Mouse (Mus musculus): Measurements from ENCODE around the gene Thada. TPM values are rescaled to one million over a fixed set of nuclear protein-coding genes. Genes with fewer than 3 reads are reported as not detected.
"Not testable (repeated sequence)": the region's sequence is repeated elsewhere in the genome, so short reads cannot be mapped to it uniquely, and the experiment has no call there.

Thada gene
- total RNA-seq, 2 experiments from 2014 or later, result 7.5 to 8.7 TPM

- DNase-seq, result no peak
Measured at GRCm38 (mm10) chr17:84217696-84218095, 248.3 kb downstream of the Thada start.

DNA sequence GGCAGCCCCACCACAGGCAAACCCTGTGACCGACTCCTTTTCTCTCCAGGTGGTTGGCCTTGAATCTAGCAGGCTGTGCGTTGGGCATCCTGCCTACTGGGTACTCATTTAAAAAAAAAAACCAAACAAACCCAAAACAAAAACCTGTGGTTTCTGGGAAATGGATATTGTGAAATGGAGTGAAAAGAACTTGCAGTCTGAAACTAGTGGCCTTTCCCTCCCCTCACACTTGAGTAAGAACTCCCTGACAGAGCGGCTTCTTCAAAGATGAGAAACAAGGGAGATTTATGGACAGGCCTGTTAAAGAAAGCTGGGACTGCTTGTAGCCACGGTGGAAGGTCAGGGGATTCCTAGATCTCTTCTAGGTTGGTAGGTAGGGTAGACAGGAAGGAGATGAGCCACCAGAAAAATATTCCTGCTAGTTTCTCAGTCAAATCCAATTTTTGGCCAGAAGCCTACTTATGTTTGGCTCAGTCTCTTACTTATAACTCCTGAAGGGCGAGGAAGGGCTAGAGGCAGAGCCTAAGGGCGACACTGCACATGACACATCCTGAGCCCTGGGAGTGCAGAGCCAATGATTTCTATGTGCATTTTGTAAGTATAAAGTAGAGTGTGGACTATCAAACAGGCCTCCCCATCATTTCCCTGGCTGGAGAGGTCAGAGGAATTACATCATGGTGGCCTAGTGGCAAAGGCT is 250.6 kb downstream of the Thada start:
- DNase-seq, result no peak

- DNase-seq, result no peak
Measured at GRCm38 (mm10) chr17:84213464-84213863, 252.5 kb downstream of the Thada start.

- no peak for DNase-seq
Measured at GRCm38 (mm10) chr17:84207611-84208010, 258.4 kb downstream of the Thada start.

DNA sequence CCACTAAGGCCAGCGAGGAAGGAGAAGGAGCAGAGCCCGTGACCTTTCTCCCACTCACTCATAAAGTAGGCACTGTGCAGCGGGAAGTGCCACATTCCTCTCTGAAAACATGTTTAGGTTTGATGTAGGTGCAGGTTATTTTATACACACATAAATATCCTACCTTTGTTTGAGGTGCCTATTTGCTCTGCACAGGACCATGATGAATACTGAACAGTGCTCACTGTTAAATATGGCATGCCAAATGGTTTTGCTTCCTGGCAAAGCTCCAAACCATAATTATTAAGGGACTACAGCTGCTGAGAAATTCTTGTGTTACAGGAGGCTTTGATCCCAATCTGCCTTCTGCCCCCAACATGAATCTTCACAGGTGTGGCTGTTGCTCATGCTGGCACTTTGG is 259.8 kb downstream of the Thada start:
- no peak for DNase-seq

GRCm38 (mm10) chr17:84204962-84205361 is 261.0 kb downstream of the Thada start:
- DNase-seq, result no peak

DNA sequence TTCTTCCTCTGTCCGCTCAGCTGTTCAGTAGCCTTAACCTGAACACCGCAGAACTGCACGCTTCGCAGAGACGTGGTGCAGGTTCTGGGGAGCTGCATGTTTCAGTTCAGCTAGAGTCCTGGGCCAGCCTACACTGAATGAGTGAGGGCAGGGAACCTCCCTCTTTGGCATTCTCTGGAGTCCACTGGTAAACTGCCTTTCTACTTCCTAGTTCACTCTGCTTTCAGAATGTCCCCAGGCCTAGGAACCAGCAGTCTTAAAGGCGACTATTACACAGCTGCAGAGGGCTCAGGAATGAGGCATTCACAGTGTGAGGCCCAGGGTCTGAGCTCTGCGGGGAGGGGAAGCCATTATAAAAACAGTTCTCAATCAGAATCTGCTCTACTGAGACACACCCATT is 262.7 kb downstream of the Thada start:
- DNase-seq, result peak; percentile 26 to 36

GRCm38 (mm10) chr17:84201183-84201582 is 264.8 kb downstream of the Thada start:
- DNase-seq, result no peak

DNA sequence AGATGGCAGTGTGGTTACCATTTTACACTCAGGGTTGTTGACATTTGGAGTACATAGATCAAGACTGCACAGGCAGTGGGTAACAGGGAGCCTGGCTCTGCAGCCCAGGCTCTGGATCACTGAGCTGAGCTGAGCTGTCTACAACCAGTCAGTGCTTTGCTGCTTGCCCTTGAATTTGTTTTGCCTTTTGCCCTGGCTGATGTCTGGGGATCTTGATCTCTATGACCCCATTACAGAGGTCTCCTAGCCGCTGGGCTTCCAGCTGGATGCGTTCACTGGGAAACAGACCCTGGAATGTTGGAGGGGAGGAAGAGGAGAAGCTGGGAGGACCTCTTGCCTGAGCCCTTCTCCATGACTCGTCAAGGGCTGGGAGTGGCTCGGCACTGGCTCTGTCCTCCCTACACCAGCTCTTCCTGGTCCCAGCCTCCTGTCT is 268.1 kb downstream of the Thada start:
- DNase-seq, result no peak

DNA sequence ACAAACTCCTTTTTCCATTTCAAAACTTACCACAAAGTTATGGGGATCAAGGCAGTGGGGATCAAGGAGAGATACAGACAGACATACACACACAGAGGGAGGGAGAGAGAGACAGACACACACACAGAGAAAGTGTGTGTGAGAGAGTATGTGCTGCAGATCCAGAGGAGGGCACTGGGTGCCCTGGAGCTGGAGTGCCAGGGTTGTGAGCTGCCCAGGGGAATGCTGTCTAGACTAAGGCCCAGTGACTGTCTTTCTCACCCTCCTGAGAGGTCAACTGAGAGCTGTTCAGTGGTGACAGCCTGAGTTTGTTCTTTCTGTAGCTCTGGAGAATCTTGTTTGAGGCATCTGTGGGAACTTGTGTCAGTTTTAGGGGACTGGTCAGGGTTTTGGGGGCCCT is 269.7 kb downstream of the Thada start:
- DNase-seq, result no peak

- no peak for DNase-seq
Measured at GRCm38 (mm10) chr17:84195835-84196234, 270.2 kb downstream of the Thada start.

- no peak for DNase-seq
Measured at GRCm38 (mm10) chr17:84195003-84195395, 271.0 kb downstream of the Thada start.

GRCm38 (mm10) chr17:84194282-84195002 is 271.6 kb downstream of the Thada start:
- peak in 1 of 2 experiments; percentile 22 for DNase-seq

DNA sequence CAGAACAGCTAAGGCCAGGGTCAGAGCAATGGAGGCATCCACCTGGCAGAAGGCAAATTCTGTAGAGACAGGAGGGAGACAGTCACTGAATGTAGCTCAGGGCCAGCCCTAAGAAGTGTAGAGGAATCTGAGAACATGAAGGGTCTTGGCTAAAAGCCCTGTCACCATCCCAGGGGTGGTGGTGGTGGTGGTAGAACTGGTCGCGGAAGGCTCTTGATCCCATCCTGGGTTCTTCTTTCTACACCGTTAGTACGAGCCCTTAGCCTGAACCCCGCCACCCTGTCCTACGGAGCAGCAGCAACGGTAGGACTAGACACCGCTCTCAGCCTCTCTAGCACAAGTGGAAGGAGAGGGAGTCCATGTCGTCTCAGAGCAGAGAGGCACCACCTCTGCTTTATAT is 272.6 kb downstream of the Thada start:
- DNase-seq, result no peak

DNA sequence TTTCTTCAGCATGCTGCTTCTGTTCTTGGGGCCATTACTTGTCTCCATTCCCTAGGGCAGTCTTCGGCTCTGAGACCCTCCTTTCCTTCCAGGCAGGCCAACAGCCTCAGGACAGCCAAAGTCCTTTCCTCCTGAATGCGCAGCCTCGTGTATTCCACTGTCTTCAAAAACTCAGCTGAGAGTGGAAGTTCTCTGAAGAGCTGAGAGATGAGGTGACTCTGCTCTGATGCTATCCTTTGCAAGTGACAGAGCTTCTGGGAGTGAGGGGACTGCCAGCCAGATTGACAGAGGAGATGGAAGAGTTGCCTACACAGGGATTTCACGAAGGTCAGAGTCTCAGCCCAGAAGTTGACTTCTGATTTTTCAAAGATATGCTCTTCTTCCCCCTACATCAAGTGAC is 274.1 kb downstream of the Thada start:
- DNase-seq, result no peak

DNA sequence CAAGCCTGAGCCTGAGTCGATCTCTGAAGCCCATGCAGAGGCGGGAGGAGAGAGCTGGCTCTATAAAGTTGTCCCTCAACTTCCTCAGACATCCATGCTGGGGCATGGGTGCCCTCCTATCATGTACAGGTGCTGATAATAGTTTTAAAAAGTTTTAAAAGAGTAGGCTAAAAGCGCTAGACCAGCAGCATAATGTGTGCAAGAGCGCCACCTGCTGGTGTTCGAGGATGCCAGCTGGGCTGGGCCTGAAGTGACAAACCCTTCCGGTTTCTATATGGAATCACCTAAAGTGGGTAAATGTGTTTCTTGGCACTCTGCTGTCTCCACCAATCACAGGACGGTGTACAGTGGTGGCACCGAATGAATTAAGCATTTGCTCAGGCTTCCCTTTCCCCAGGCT is 275.1 kb downstream of the Thada start:
- DNase-seq, result peak; percentile 84 to 96

DNA sequence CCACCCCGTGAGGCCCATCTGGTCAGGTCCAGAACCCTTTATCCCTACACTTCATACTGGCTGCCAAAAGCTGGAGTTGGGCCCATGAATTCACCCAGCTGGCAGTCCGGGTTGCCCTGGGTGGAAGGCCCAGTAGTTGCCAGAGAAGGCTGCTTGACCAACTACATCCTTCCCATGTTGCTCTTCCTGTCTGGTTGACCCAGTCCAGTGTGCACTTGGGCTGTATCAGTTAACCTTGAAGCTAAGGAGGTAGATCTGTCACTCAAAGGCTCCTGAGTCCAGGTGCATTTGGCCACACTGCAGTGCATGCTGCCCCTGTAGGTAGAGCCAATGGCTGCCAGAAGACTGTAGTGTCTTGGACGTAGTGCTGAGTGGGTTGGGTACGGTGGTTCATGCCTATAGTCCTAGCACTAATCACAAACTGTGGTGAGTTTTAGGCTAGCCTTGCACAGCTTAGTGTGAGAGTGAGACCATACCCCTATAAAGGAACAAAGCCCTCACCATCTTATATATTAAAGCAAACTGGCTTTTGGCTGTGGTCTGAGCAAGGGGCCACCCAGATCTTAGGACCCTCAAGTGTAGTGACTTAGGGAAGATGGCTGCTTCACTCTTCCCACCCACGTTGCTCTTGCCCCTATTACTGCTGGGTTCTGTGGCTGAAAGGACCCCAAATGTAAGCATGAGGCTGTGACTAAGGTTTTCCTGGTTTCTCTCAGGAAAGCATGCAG is 276.7 kb downstream of the Thada start:
- peak; percentile 59 to 64 for DNase-seq

GRCm38 (mm10) chr17:84188374-84188961 is 277.5 kb downstream of the Thada start:
- peak; percentile 97 to 99 for DNase-seq

- peak; percentile 95 to 98 for DNase-seq
Measured at GRCm38 (mm10) chr17:84187727-84188373, 278.2 kb downstream of the Thada start, which contains the start of gene Zfp36l2. Zfp36l2 (minus strand) TSS chr17:84187947.

- not testable (repeated sequence) for DNase-seq
Measured at GRCm38 (mm10) chr17:84187264-84187663, 278.7 kb downstream of the Thada start.

DNA sequence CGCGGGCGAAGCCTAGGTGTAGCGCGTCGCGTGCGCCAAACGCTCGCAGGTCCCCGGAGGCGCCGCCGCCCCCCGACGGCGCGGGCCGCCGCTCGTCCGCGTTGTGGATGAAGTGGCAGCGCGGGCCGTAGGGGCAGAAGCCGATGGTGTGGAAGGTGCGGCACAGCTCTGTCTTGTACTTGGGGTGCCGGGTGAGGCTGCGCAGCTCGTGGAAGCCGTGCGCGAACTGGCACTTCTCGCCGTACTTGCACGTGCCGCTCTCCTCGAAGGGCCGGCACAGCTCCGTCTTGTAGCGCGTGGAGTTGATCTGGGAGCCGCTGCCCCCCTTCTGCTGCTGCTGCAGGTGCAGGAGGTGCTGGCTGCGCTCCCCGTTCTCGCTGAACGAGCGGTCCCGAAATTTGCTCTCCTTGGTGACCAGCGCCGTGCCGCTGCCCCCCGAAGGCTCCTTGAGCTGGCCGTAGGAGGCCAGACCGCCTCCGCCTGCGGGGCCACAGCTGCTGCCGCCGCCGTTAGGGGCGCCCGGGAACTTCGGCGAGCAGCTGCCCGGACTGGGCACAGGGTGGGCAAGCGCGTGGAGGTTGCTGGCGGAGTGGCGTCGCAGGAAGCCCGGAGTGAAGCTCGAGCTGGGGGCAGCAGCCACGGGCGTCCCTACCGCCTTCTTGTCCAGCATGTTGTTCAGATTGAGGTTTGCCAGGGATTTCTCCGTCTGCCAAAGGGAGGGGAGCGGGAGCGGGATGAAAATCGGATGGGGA is 279.4 kb downstream of the Thada start:
- peak; percentile 70 to 79 for DNase-seq

Measured in heart, adult 18-20 months (tissue).